Mouse (Mus musculus): ENCODE data around the gene Tcerg1l. TPM values are rescaled to one million over a fixed set of nuclear protein-coding genes. Genes with fewer than 3 reads are reported as not detected.
A peak's percentile ranks its signal among the peaks of the same experiment; 100 is the strongest.

Gene Tcerg1l
- polyA plus RNA-seq, 1 experiment from 2014 or later: 0.05 TPM

GRCm38 (mm10) chr7:138396863-138397484 is 556 bp downstream of the Tcerg1l start:
- no peaks in the 10 kb centered on the region for H3K36me3 ChIP-seq
- DNase-seq (no peak), ATAC-seq (ENCODE audit: low read depth) (no peak)
- H3K27ac ChIP-seq: no peak overlapping the region
- H3K4me1 ChIP-seq (replicated peaks): 0 out of 2 replicates have a peak, but pooled peaks cover 5% of the 10 kb centered on the region
- peaks cover 42% of the 10 kb centered on the region for H3K27me3 ChIP-seq
- H3K4me2 ChIP-seq: peak overlapping the region; percentile 61
- WGBS (ENCODE audit: insufficient replicate concordance): 1% methylated on average over 41 of the region's 41 CpGs
- H3K4me3 ChIP-seq (replicated peaks): peak overlapping the region; percentile 43
- H3K9ac ChIP-seq: no peak overlapping the region
- no peaks in the 10 kb centered on the region for H3K9me3 ChIP-seq (replicated peaks)

- Histone ChIP-seq H3K4me1 (replicated peaks) (0 out of 2 replicates have a peak, but pooled peaks cover 5% of the 10 kb centered on the region), H3K27me3 (peaks cover 42% of the 10 kb centered on the region), H3K4me3 (replicated peaks) (no peak overlapping the region), H3K4me2 (no peak overlapping the region), H3K36me3 (no peaks in the 10 kb centered on the region), H3K9ac (no peak overlapping the region), H3K27ac (no peak overlapping the region), H3K9me3 (replicated peaks) (no peaks in the 10 kb centered on the region)
- DNase-seq (no peak), ATAC-seq (ENCODE audit: low read depth) (no peak)
- 37% methylated on average over 13 of the region's 13 CpGs for WGBS (ENCODE audit: insufficient replicate concordance)
Measured at GRCm38 (mm10) chr7:138396109-138396862, 1.2 kb downstream of the Tcerg1l start.

- Histone ChIP-seq H3K4me3 (replicated peaks) (no peak overlapping the region), H3K9ac (no peak overlapping the region), H3K4me1 (replicated peaks) (no peaks in the 10 kb centered on the region), H3K4me2 (no peak overlapping the region), H3K36me3 (no peaks in the 10 kb centered on the region), H3K27me3 (no peaks in the 10 kb centered on the region), H3K27ac (no peak overlapping the region), H3K9me3 (replicated peaks) (no peaks in the 10 kb centered on the region)
- DNase-seq: no peak
- 71% methylated on average over 6 of the region's 6 CpGs for WGBS (ENCODE audit: insufficient replicate concordance)
- no peak for ATAC-seq (ENCODE audit: low read depth)
Measured at GRCm38 (mm10) chr7:138389941-138390340, 7.6 kb downstream of the Tcerg1l start.

- no peak for DNase-seq
- ATAC-seq (ENCODE audit: low read depth): no peak
- WGBS (ENCODE audit: insufficient replicate concordance): 45% methylated on average over 3 of the region's 3 CpGs
Measured at GRCm38 (mm10) chr7:138389071-138389470, 8.5 kb downstream of the Tcerg1l start.

GRCm38 (mm10) chr7:138379221-138379620 is 18.3 kb downstream of the Tcerg1l start:
- Histone ChIP-seq H3K4me1 (replicated peaks) (no peaks in the 10 kb centered on the region), H3K27me3 (no peaks in the 10 kb centered on the region), H3K27ac (no peak overlapping the region), H3K9me3 (replicated peaks) (no peaks in the 10 kb centered on the region), H3K36me3 (no peaks in the 10 kb centered on the region), H3K9ac (no peak overlapping the region), H3K4me2 (no peak overlapping the region), H3K4me3 (replicated peaks) (no peak overlapping the region)
- no peak for DNase-seq
- ATAC-seq (ENCODE audit: low read depth): no peak
- 84% methylated on average over 3 of the region's 3 CpGs for WGBS (ENCODE audit: insufficient replicate concordance)

More at GRCm38 (mm10) chr7:138389071-138389470, 8.5 kb downstream of the Tcerg1l start:
- no peak overlapping the region for H3K9ac ChIP-seq
- H3K4me2 ChIP-seq: no peak overlapping the region
- no peak overlapping the region for H3K4me3 ChIP-seq (replicated peaks)
- no peak overlapping the region for H3K27ac ChIP-seq
- no peaks in the 10 kb centered on the region for H3K4me1 ChIP-seq (replicated peaks)
- H3K27me3 ChIP-seq: no peaks in the 10 kb centered on the region
- H3K9me3 ChIP-seq (replicated peaks): no peaks in the 10 kb centered on the region
- no peaks in the 10 kb centered on the region for H3K36me3 ChIP-seq

GRCm38 (mm10) chr7:138378546-138378945 is 19.0 kb downstream of the Tcerg1l start:
- ATAC-seq (ENCODE audit: low read depth): no peak
- H3K4me3 ChIP-seq (replicated peaks): no peak overlapping the region
- H3K36me3 ChIP-seq: no peaks in the 10 kb centered on the region
- DNase-seq: no peak
- H3K4me2 ChIP-seq: no peak overlapping the region
- no peaks in the 10 kb centered on the region for H3K9me3 ChIP-seq (replicated peaks)
- no peak overlapping the region for H3K9ac ChIP-seq
- 69% methylated on average over 4 of the region's 4 CpGs for WGBS (ENCODE audit: insufficient replicate concordance)
- H3K4me1 ChIP-seq (replicated peaks): no peaks in the 10 kb centered on the region
- H3K27me3 ChIP-seq: no peaks in the 10 kb centered on the region
- no peak overlapping the region for H3K27ac ChIP-seq

GRCm38 (mm10) chr7:138375573-138375972 is 22.0 kb downstream of the Tcerg1l start:
- Histone ChIP-seq H3K27me3 (no peaks in the 10 kb centered on the region), H3K4me1 (replicated peaks) (no peaks in the 10 kb centered on the region), H3K27ac (no peak overlapping the region), H3K9me3 (replicated peaks) (no peaks in the 10 kb centered on the region), H3K4me3 (replicated peaks) (no peak overlapping the region), H3K9ac (no peak overlapping the region), H3K4me2 (no peak overlapping the region), H3K36me3 (no peaks in the 10 kb centered on the region)
- ATAC-seq (ENCODE audit: low read depth) (no peak), DNase-seq (no peak)
- 37% methylated on average over 7 of the region's 7 CpGs for WGBS (ENCODE audit: insufficient replicate concordance)

GRCm38 (mm10) chr7:138374376-138374775 is 23.2 kb downstream of the Tcerg1l start:
- Histone ChIP-seq H3K27ac (no peak overlapping the region), H3K4me2 (no peak overlapping the region), H3K4me1 (replicated peaks) (no peaks in the 10 kb centered on the region), H3K27me3 (no peaks in the 10 kb centered on the region), H3K4me3 (replicated peaks) (no peak overlapping the region), H3K36me3 (no peaks in the 10 kb centered on the region), H3K9me3 (replicated peaks) (no peaks in the 10 kb centered on the region), H3K9ac (no peak overlapping the region)
- 52% methylated on average over 7 of the region's 7 CpGs for WGBS (ENCODE audit: insufficient replicate concordance)
- ATAC-seq (ENCODE audit: low read depth): no peak
- no peak for DNase-seq

GRCm38 (mm10) chr7:138373530-138373929 is 24.0 kb downstream of the Tcerg1l start:
- no peaks in the 10 kb centered on the region for H3K27me3 ChIP-seq
- no peak overlapping the region for H3K27ac ChIP-seq
- no peak for ATAC-seq (ENCODE audit: low read depth)
- 0 out of 2 replicates have a peak, but pooled peaks cover 2% of the 10 kb centered on the region for H3K9me3 ChIP-seq (replicated peaks)
- H3K4me3 ChIP-seq (replicated peaks): no peak overlapping the region
- H3K36me3 ChIP-seq: no peaks in the 10 kb centered on the region
- H3K4me1 ChIP-seq (replicated peaks): no peaks in the 10 kb centered on the region
- no peak for DNase-seq
- no peak overlapping the region for H3K4me2 ChIP-seq
- WGBS (ENCODE audit: insufficient replicate concordance): 45% methylated on average over 5 of the region's 5 CpGs
- no peak overlapping the region for H3K9ac ChIP-seq

GRCm38 (mm10) chr7:138367570-138367969 is 30.0 kb downstream of the Tcerg1l start:
- H3K27me3 ChIP-seq: no peaks in the 10 kb centered on the region
- H3K4me2 ChIP-seq: no peak overlapping the region
- 0 out of 2 replicates have a peak, but pooled peaks cover 2% of the 10 kb centered on the region for H3K9me3 ChIP-seq (replicated peaks)
- no peak for ATAC-seq (ENCODE audit: low read depth)
- no peaks in the 10 kb centered on the region for H3K36me3 ChIP-seq
- WGBS (ENCODE audit: insufficient replicate concordance): 81% methylated on average over 7 of the region's 7 CpGs
- no peak for DNase-seq
- H3K4me3 ChIP-seq (replicated peaks): no peak overlapping the region
- no peak overlapping the region for H3K27ac ChIP-seq
- no peaks in the 10 kb centered on the region for H3K4me1 ChIP-seq (replicated peaks)
- H3K9ac ChIP-seq: no peak overlapping the region

- Histone ChIP-seq H3K4me2 (no peak overlapping the region), H3K4me1 (replicated peaks) (no peaks in the 10 kb centered on the region), H3K9me3 (replicated peaks) (0 out of 2 replicates have a peak, but pooled peaks cover 2% of the 10 kb centered on the region), H3K4me3 (replicated peaks) (no peak overlapping the region), H3K9ac (no peak overlapping the region), H3K27ac (no peak overlapping the region), H3K27me3 (no peaks in the 10 kb centered on the region), H3K36me3 (no peaks in the 10 kb centered on the region)
- no peak for DNase-seq
- WGBS (ENCODE audit: insufficient replicate concordance): 31% methylated on average over 8 of the region's 8 CpGs
- no peak for ATAC-seq (ENCODE audit: low read depth)
Measured at GRCm38 (mm10) chr7:138365519-138365918, 32.0 kb downstream of the Tcerg1l start.
